Mouse (Mus musculus): ENCODE data around the gene 2700049A03Rik. TPM values are rescaled to one million over a fixed set of nuclear protein-coding genes. Genes with fewer than 3 reads are reported as not detected.
A peak's percentile ranks its signal among the peaks of the same experiment; 100 is the strongest.
"Not testable (repeated sequence)": the region's sequence is repeated elsewhere in the genome, so short reads cannot be mapped to it uniquely, and the experiment has no call there.

2700049A03Rik gene
- 1 to 10 TPM; 7.5 to 9.0 TPM for total RNA-seq (2021)
- long read RNA-seq, experiment 1, full-length matches to known transcripts: 2 of 8 reads
- long read RNA-seq, experiment 1, partial matches to known transcripts: 1 of 8 reads
- long read RNA-seq, experiment 1, other reads (novel, unspliced or antisense): 5 of 8 reads
- long read RNA-seq, experiment 2, full-length matches to known transcripts: 5 of 15 reads
- long read RNA-seq, experiment 2, partial matches to known transcripts: 1 of 15 reads
- long read RNA-seq, experiment 2, other reads (novel, unspliced or antisense): 9 of 15 reads

DNA sequence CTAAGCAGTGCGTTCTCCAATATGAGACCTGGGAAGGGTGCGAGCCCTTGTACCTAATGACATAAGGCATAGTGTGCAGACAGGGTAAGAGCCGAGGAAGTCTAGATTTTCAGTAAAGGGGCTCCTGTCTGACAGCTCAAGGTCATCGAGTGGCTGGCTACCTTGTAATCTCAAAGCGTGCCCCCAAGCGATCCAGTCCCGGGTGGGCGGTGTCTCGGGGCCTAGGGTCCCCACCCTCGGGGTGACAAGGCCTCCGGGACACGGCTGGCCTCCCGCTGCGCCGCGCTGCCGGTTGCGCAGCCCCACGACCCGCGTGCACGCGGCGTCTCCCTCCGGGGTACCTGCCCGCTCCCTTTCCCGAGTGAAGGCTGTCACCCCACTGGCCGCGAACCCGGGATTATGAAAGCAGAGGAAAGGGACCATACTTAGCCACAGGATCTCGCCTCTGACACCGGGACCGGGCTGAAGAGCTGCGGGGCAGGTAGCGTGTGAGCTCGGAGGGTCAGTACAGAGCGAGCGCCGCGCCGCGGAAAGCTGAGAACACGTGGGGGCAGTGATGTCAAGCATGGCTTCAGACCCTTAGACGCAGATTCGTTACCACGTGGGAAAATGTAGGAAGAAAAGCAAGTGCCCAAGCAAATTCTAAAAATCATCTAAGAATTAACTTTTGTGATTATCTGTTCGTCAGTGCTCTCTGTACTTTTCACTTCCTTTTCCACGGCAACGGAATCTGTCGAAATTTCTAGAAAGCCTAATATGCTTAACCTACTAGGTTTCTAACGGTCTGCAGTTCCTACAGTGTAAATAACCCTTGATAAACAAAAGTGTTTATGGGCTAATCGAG, at the start of gene 2700049A03Rik, which contains the start of gene Timm9:
Gene 2700049A03Rik (plus strand): TSS at position 719 of the 844 bp plus-strand sequence.
Gene Timm9 (minus strand): TSS at position 555 of the 844 bp plus-strand sequence.
- TF ChIP-seq CTCF (conservative IDR thresholded peaks at IDR 0.05): no peak
- H3K27ac ChIP-seq: peak within 1 kb of the TSS; percentile 99

DNA sequence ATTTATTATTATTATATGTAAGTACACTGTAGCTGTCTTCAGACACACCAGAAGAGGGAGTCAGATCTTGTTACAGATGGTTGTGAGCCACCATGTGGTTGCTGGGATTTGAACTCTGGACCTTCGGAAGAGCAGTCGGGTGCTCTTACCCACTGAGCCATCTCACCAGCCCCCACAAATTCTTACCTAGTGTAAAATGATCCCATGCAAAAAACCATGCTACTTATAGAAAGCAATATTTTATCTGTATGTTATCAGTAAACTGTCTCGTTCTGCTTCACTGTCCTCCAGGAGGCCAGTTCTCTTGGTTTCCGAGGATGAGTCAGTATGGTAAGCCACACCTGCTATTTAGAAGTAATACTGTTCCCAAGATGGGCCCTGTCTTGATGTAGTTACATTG, 32.4 kb upstream of the 2700049A03Rik start:
- not testable (repeated sequence) for DNase-seq (ENCODE audit: low spot score in 2 of 2); H3K4me3 ChIP-seq

More for the DNA sequence above, at the start of gene 2700049A03Rik, which contains the start of gene Timm9:
- DNase-seq (ENCODE audit: low spot score in 2 of 2): peak; percentile 66 to 72
- peak within 1 kb of the TSS; percentile 97 for H3K4me3 ChIP-seq

DNA sequence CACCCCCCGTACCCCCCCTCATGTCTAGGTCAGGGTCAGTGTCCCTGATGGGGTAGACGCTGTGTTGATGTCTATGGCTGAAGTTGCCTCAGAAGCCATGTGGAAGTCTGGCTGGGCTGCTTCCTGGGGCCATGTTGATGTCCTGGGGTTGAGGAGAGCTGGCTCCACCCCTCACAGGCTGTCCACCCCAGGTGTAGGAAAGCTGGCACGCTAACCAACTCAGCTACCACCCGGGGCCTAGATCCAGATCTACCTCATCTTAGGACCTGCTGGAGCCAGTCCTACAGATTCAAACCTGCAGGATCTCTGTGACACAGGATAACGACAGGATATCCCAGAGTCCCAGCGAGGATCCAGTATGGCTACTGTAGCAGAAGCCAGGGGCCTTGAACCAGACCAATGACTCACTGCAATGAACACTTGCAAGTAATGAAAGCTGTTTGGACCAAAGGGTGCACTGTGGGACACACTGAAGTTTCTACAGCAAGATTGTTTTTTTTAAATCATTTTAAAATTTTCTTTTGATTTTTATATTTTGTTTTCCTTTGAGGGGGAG, 29.4 kb upstream of the 2700049A03Rik start:
- Histone ChIP-seq H3K4me3 (no peak overlapping the region), H3K27ac (no peak overlapping the region)
- no peak for DNase-seq (ENCODE audit: low spot score in 2 of 2)
- no peak for TF ChIP-seq CTCF (conservative IDR thresholded peaks at IDR 0.05)

More for the DNA sequence above, 32.4 kb upstream of the 2700049A03Rik start:
- not testable (repeated sequence) for H3K27ac ChIP-seq

DNA sequence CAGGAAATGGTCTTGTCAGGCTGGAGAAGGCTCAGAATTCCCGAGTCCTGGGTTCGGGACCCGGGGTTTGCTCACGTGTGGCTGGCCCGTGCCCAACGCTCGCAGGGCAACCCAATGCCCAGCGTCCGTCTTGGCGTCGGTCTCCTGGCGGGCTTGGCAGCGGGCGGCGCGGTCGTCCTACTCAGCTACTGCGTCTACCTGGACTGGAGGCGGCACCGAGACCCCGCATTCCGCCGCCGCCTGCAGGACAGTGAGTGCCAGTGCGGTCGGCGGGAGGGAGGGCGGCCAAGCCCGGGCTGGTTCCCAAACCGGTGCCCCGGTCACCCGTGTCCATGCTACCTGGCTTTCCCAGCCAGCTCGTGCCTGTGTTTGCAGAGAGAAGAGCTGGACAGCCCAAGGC, 25.3 kb upstream of the 2700049A03Rik start, which contains the start of gene Tomm20l:
Gene Tomm20l (plus strand): TSS at position 98 of the 400 bp plus-strand sequence.
- TF ChIP-seq CTCF (conservative IDR thresholded peaks at IDR 0.05): peak; percentile 59
- Histone ChIP-seq H3K27ac (no peak within 1 kb of the TSS), H3K4me3 (peak within 1 kb of the TSS; percentile 35)
- no peak for DNase-seq (ENCODE audit: low spot score in 2 of 2)

DNA sequence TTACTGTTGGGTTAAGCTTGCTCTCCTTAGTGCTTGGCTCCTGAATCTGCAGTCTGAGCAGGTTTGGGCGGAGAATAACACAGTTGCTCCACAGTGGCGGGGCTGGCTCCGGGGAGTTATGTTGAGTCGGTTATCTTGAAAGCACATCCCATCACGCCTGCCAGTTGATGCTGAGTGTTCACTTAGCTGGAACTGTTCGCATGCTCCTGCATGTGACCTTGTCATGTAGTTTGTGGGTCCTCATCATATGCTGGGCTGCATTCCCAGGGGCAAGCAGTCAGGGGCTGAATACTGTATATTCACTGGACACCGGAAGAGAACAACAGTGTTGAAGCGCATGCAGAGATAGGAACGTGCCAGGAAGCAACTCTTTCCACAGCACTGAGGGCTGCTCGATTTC, 23.6 kb upstream of the 2700049A03Rik start:
- H3K27ac ChIP-seq: peak overlapping the region; percentile 79
- H3K4me3 ChIP-seq: no peak overlapping the region
- no peak for DNase-seq (ENCODE audit: low spot score in 2 of 2)
- TF ChIP-seq CTCF (conservative IDR thresholded peaks at IDR 0.05): no peak

DNA sequence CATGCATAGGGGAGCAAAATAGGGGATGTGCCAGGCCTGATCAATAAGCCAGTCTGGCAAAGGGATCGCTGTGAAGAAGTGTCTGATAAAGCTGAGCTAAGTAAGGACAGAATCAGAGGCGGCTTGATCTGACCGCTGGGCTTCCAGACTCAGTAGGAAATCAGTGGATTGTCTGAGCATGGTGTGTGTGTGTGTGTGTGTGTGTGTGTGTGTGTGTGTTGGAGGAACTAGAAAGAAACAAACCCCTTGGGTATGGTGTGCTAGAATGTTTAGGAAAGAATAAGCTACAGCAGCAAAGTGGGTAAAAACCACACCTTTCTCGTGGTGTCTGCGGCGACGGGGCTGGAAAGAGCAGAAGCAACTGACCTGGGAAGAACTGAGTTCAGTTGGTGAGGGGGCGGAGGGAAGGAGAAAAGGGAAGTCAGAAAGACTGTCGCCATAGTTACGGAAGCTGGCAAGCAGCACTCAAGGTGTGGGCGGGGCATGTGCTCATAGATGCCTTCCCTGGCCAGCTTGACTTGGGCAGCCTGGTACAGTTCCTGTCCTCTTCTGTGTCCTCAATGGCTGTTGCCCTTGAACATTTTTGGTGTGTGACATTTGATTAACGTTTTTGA, 22.9 kb upstream of the 2700049A03Rik start:
- Histone ChIP-seq H3K27ac (peak overlapping the region; percentile 79), H3K4me3 (peak overlapping the region; percentile 22; the same call in 1 of the 2 replicates)
- no peak for TF ChIP-seq CTCF (conservative IDR thresholded peaks at IDR 0.05)
- DNase-seq (ENCODE audit: low spot score in 2 of 2): peak; percentile 49 to 66

DNA sequence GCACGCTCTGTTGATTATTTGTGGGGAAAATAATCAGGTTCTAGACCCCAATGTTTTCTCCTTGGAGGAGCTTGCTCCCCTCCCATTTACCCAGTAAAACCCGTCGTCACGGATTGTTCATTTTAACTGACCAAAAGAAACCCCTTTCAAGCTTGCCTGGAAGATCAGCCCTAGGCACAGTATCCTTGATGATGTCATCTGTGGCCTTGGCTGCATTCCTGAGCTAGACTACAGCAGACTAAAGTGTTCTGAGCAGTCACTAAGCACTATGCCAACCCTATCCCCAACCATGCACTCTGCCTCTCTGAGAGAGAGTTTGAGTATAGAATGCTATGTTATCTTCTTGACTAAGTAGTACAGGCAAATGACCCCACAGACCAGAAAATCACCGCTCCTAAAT, 20.2 kb upstream of the 2700049A03Rik start:
- H3K27ac ChIP-seq: no peak overlapping the region
- no peak for TF ChIP-seq CTCF (conservative IDR thresholded peaks at IDR 0.05)
- H3K4me3 ChIP-seq: no peak overlapping the region
- DNase-seq (ENCODE audit: low spot score in 2 of 2): no peak

DNA sequence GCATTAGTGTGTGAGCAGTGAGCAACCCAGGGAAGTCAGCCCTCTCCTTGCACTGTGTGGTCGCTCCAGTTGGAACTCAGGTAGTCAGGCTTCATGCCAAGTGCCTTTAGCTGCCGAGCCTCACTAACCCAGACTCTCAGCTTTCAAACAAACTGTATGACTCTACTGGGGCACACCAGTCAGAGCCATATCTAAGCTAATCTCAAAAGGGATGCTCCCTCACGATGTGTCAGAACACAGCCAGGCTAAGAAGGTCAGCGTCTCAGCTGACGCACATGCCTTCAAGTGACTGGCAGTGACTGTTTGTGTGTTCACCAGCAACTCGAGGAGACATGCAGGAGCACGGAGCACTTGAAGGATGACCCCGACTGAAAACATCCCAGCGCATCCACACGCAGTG, 13.9 kb upstream of the 2700049A03Rik start:
- no peak overlapping the region for H3K27ac ChIP-seq
- no peak for DNase-seq (ENCODE audit: low spot score in 2 of 2)
- TF ChIP-seq CTCF (conservative IDR thresholded peaks at IDR 0.05): no peak
- H3K4me3 ChIP-seq: no peak overlapping the region

DNA sequence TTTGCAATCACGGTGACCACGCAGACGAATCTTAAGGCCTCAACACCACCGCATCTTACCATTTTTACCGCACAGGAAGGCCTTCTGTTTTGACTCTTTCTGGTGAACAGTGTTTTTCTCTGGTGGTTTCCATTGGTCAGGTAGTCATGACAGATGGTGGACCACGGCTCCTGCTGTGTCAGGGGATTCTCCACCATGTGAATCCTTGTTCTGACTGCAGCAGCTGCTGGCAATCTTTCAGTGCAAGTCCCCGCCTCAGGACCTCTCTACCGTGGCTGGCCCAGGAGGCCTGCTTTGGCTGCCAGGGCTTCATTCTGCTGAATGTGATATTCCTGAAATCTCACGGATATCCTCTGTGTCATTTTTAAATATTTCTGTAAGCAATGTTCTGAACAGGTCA, 13.4 kb upstream of the 2700049A03Rik start:
- no peak for DNase-seq (ENCODE audit: low spot score in 2 of 2)
- H3K27ac ChIP-seq: no peak overlapping the region
- no peak overlapping the region for H3K4me3 ChIP-seq
- no peak for TF ChIP-seq CTCF (conservative IDR thresholded peaks at IDR 0.05)

DNA sequence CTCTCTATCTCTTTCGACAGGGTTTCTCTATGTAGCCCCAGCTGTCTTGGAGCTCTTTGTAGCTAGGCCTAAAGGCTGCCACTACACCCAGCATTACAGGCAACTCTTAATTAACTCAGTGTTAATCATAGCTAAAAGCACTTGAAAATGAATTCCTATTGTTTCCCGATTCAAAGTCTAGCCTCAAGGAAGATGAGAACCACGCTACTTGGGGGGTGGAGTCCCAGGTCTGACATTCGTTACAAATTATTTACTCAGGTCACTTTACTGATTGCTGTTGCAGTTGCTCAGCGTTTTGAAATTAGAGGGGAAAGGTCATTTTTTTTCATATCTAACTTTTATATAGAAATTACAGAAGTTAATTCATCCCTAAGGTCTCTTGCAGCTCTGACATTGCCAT, 1.1 kb upstream of the 2700049A03Rik start:
- Histone ChIP-seq H3K4me3 (peak overlapping the region; percentile 97), H3K27ac (peak overlapping the region; percentile 99; the same call in 1 of the 2 replicates)
- no peak for DNase-seq (ENCODE audit: low spot score in 2 of 2)
- TF ChIP-seq CTCF (conservative IDR thresholded peaks at IDR 0.05): no peak

DNA sequence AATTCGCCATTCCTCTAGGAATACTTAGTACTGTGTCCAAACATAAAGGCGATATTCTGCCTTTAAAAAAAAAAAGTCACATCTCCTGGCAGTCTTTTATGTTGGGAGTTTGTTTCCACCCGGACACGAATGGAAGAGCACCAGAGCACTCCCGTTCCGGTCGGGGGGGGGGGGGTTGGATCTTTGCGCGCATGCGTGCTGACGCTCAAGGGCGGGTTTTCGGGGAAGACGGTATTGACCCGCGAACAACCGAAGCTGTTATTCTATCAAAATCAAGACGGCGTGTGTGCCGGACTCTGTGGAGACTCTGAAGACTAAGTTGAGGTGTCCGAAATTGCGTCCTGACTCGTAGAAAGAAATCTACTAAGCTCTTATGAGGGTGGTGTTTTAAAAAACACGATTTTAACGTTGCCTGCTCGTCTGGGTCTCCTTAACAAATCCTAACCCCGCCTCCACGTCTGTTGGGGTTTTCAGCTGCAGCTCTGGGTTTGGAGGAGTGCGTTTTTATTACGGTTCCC, 385 bp downstream of the 2700049A03Rik start:
- TF ChIP-seq CTCF (conservative IDR thresholded peaks at IDR 0.05): no peak
- Histone ChIP-seq H3K4me3 (peak overlapping the region; percentile 97), H3K27ac (peak overlapping the region; percentile 99)
- peak; percentile 56 to 79 for DNase-seq (ENCODE audit: low spot score in 2 of 2)

DNA sequence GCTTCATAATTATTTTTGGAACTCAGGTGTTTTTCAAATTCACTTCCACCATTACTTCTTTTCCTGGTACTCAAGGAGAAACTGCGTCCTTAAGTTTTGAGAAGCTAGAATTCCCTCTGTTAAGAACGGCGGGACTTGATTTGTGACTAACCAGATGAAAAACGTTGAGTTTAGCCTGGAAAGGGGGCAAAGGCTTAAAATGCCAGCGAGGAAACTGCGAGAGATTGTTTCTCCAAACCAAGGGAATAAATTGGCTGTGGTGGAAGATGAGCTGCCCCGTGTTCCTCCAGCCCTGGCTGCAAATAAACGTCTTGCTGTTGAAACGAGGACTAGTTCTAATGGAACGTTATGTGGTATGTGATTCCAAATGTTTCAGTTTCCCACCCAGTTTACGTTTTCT, 1.0 kb downstream of the 2700049A03Rik start:
- peak overlapping the region; percentile 99 for H3K27ac ChIP-seq
- no peak for TF ChIP-seq CTCF (conservative IDR thresholded peaks at IDR 0.05)
- DNase-seq (ENCODE audit: low spot score in 2 of 2): no peak
- peak overlapping the region; percentile 97 for H3K4me3 ChIP-seq
